Mouse (Mus musculus): Measurements from ENCODE around the gene Sumo2.
"Not testable (repeated sequence)": the region's sequence is repeated elsewhere in the genome, so short reads cannot be mapped to it uniquely, and the experiment has no call there.

The Sumo2 gene

GRCm38 (mm10) chr11:115519581-115519980 lies 16.5 kb downstream of the Sumo2 start:
- DNase-seq (ENCODE audit: low read depth, low spot score): no peak

- peak; percentile 60 for DNase-seq (ENCODE audit: low read depth, low spot score)
Measured at GRCm38 (mm10) chr11:115518693-115519092, 17.4 kb downstream of the Sumo2 start.

GRCm38 (mm10) chr11:115516942-115517341 lies 19.1 kb downstream of the Sumo2 start:
- DNase-seq (ENCODE audit: low read depth, low spot score): no peak

- no peak for DNase-seq (ENCODE audit: low read depth, low spot score)
Measured at GRCm38 (mm10) chr11:115515021-115515420, 21.1 kb downstream of the Sumo2 start.

- peak; percentile 98 for DNase-seq (ENCODE audit: low read depth, low spot score)
Measured at GRCm38 (mm10) chr11:115514238-115514663, 21.8 kb downstream of the Sumo2 start, which contains the start of gene Jpt1. Gene Jpt1, minus strand, starts transcription at chr11:115514387.

- peak; percentile 62 for DNase-seq (ENCODE audit: low read depth, low spot score)
Measured at GRCm38 (mm10) chr11:115513271-115514237, 22.5 kb downstream of the Sumo2 start.

- no peak for DNase-seq (ENCODE audit: low read depth, low spot score)
Measured at GRCm38 (mm10) chr11:115512407-115513183, 23.5 kb downstream of the Sumo2 start.

- DNase-seq (ENCODE audit: low read depth, low spot score): no peak
Measured at GRCm38 (mm10) chr11:115512004-115512403, 24.1 kb downstream of the Sumo2 start.

- DNase-seq (ENCODE audit: low read depth, low spot score): no peak
Measured at GRCm38 (mm10) chr11:115511121-115511520, 25.0 kb downstream of the Sumo2 start.

GRCm38 (mm10) chr11:115510507-115510888 lies 25.6 kb downstream of the Sumo2 start:
- DNase-seq (ENCODE audit: low read depth, low spot score): no peak

- DNase-seq (ENCODE audit: low read depth, low spot score): peak; percentile 44
Measured at GRCm38 (mm10) chr11:115509773-115510506, 26.1 kb downstream of the Sumo2 start.

GRCm38 (mm10) chr11:115508061-115508460 lies 28.0 kb downstream of the Sumo2 start:
- DNase-seq (ENCODE audit: low read depth, low spot score): no peak

- DNase-seq (ENCODE audit: low read depth, low spot score): no peak
Measured at GRCm38 (mm10) chr11:115506586-115506985, 29.5 kb downstream of the Sumo2 start.

- DNase-seq (ENCODE audit: low read depth, low spot score): no peak
Measured at GRCm38 (mm10) chr11:115502636-115503035, 33.4 kb downstream of the Sumo2 start.

GRCm38 (mm10) chr11:115496559-115496958 lies 39.5 kb downstream of the Sumo2 start:
- not testable (repeated sequence) for DNase-seq (ENCODE audit: low read depth, low spot score)

- DNase-seq (ENCODE audit: low read depth, low spot score): no peak
Measured at GRCm38 (mm10) chr11:115492387-115492786, 43.7 kb downstream of the Sumo2 start.

GRCm38 (mm10) chr11:115491356-115492083 lies 44.6 kb downstream of the Sumo2 start, which contains the start of gene Nt5c:
Gene Nt5c, minus strand, starts transcription at chr11:115491862.
- peak; percentile 96 for DNase-seq (ENCODE audit: low read depth, low spot score)

- DNase-seq (ENCODE audit: low read depth, low spot score): no peak
Measured at GRCm38 (mm10) chr11:115490441-115491355, 45.4 kb downstream of the Sumo2 start.

- peak; percentile 76 for DNase-seq (ENCODE audit: low read depth, low spot score)
Measured at GRCm38 (mm10) chr11:115488551-115489104, 47.4 kb downstream of the Sumo2 start.

Data from brain, adult 2 months (tissue).